Mouse (Mus musculus): ENCODE data around the gene Ccm2l. TPM values are rescaled to one million over a fixed set of nuclear protein-coding genes. Genes with fewer than 3 reads are reported as not detected.

Ccm2l gene
- polyA plus RNA-seq (2017; shearing (Covaris generic)), result not detected

DNA sequence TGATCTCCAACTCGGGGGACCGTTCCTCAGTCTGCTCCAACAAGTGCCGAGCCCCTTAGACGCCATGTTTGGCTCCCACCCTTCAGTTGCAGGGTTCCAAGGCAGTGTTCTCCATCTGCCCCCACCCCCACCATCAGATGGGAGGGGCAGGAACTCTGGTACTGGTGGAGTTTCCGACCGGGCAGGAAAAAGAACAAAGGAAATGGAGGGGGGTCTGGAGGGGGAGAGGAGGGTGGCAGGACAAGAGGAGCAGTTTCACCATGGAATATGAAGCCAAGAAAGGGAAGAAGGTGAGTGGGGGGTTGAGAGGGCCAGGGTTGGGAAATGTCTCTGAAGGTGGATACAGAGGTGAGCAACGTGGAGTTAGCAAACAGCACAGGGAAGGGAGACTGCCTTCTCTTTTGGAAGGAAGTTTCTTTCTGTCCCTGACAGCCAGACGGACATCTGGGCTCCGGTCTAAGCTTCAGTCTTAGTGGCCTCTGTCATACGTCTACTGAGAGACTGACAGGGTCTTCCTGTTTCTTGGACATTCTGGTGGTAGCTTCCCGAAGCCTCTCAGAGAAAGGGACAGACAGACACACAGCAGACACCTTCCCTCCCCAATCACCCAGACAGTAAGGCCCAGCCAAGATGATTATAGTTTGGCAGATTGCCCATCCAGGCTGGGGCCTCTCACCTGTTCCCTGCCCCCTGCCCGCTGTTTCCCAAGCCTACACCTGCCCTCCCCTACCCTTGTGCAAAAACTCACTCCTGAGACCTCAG lies at the start of gene Ccm2l:
Gene Ccm2l, plus strand, starts transcription at position 209 of the 762 bp plus-strand sequence.

DNA sequence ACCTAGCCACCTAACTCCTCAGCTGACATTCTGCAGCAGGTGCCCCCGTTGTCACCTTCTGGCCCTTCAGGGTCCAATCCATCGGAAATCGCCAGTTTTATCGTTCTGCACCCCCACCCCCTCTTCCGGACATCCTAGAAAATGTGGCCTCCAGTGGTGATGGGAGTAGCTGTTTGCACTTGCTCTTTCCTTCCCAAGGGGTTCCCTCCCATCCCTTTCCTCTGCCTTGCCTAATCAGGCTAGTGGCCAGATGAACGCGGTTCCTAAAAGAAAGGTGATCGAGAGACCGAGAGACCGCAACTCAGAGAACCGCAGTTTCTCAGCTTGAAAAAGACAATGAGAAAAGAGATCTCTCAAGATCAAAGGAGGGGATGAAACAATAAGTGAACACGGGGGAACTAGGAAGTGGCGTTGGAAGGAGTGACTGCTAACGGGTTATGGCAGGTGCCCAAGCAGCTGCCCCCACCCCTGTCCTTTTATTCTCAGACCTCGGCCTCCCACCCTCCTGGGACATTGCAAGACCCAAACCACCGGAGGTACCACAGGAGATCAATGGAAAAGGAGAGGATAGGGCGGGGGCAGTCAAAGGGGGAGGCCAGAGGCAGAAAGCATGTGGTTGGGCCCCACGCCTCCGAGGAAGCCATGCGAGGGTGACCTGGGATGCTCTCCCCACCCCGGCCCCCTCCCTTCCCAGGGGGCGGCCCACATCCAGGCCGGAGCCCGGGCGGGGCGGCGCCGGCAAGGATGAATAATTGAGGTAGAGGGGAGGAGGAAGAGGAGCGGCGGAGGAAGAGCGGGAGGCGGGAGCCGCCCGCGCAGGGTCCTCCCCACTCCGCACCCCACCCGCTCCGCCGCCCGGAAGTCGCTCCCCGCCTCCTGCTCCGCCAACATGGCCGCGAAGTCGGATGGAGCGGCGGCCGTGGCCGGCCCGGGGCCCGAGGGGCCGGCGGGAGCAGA lies 34.4 kb upstream of the Ccm2l start, which contains the start of gene Xkr7:
Gene Xkr7, plus strand, starts transcription at position 727 of the 957 bp plus-strand sequence.

DNA sequence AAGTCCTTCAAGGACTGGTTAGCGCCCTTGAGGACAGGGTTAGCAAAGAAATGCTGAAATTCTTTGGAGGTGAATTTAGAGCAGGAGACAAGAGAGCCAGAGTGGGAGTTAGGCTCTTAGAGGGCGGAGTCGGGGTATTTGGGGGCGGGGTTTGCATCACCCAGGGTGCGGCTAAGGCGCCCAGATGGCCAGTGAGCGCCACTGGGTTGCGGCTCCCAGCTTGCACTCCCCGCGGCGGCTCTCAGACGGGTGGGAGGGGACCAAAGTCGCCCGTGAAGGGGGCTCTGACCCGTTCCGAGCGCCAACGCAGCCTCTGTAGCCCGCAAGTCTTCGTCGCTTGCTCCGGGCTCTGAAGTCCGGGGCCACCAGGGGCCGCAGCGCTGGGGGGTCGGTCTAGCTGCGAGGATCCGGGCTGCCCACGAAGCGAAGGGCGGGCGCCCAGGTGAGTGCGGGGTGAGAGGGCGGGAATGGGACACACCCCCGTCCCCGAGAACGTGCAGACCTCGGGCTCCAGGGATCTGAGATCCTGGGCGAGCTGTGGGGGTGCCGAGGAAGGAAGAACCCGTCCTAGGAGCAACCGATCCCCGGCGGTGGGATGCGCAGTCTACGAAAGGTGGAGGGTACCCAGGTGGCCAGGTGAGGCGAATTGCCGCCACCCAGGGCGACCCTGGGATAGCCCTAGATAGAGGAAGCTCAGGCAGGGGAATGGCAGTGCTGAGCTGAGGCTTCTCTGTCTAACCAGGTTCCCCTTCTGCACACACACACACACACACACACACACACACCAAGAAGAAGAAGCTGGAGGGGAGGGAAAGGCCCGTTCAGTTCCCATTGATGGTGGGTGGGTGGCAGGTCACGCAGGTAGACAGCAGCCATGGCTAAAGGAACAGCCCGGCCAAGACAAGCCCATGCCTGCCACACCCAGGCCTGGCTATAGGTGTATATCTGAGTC lies 42.8 kb downstream of the Ccm2l start, which contains the start of gene Hck:
Gene Hck, plus strand, starts transcription at position 156 of the 952 bp plus-strand sequence.

Other genes starting within 250 kb of the Ccm2l start
- 76.0 TPM for gene Bcl2l1, start 234.2 kb upstream of the Ccm2l start, polyA plus RNA-seq (2017; shearing (Covaris generic))
- 6.2 TPM for gene Tpx2, start 218.0 kb upstream of the Ccm2l start, polyA plus RNA-seq (2017; shearing (Covaris generic))
- gene Mylk2, start 154.6 kb upstream of the Ccm2l start, polyA plus RNA-seq (2017; shearing (Covaris generic)), result not detected
- not detected for gene Foxs1, start 132.7 kb upstream of the Ccm2l start, polyA plus RNA-seq (2017; shearing (Covaris generic))
- not detected for gene Dusp15, start 114.3 kb upstream of the Ccm2l start, polyA plus RNA-seq (2017; shearing (Covaris generic))
- 1.0 TPM for gene Ttll9, start 103.5 kb upstream of the Ccm2l start, polyA plus RNA-seq (2017; shearing (Covaris generic))
- gene Pdrg1, start 50.5 kb upstream of the Ccm2l start, polyA plus RNA-seq (2017; shearing (Covaris generic)), result 200 TPM
- not detected for gene Xkr7, start 34.1 kb upstream of the Ccm2l start, polyA plus RNA-seq (2017; shearing (Covaris generic))
- 3.1 TPM for gene Hck, start 42.5 kb downstream of the Ccm2l start, polyA plus RNA-seq (2017; shearing (Covaris generic))
- gene Tm9sf4, start 95.3 kb downstream of the Ccm2l start, polyA plus RNA-seq (2017; shearing (Covaris generic)), result 61.0 TPM
- 46.6 TPM for gene Tspyl3, start 159.5 kb downstream of the Ccm2l start, polyA plus RNA-seq (2017; shearing (Covaris generic))
- 21.4 TPM for gene Plagl2, start 175.5 kb downstream of the Ccm2l start, polyA plus RNA-seq (2017; shearing (Covaris generic))
- gene Pofut1, start 175.6 kb downstream of the Ccm2l start, polyA plus RNA-seq (2017; shearing (Covaris generic)), result 29.6 TPM
- gene Kif3b, start 225.5 kb downstream of the Ccm2l start, polyA plus RNA-seq (2017; shearing (Covaris generic)), result 36.7 TPM

All from inflammation-experienced regulatory T-cells, adult 16 weeks (primary cell).